In genomic region chr12:17690564-17691281, GRCm38 (mm10) we compare ENCODE assay signal across 8 mouse cellular contexts. TPM values are rescaled to one million over a fixed set of nuclear protein-coding genes. Genes with fewer than 3 reads are reported as not detected.
DNase-seq lines count a peak whose midpoint lies in the region; ATAC-seq lines count a peak whose summit lies in the region.

Gene Hpcal1 (plus strand): TSS chr12:17690856.

- H3K9ac ChIP-seq in embryonic facial prominence, embryonic 12.5 days: peak within 1 kb of the TSS; percentile 72
- peak within 1 kb of the TSS; percentile 73 for H3K9ac ChIP-seq in midbrain, embryonic 12.5 days (replicated peaks)

- peak within 1 kb of the TSS; percentile 63 for H3K27ac ChIP-seq in embryonic facial prominence, embryonic 12.5 days
- H3K27ac ChIP-seq in limb, embryonic 10.5 days: peak within 1 kb of the TSS; percentile 89
- 0 out of 2 replicates have a peak within 1 kb of the TSS, but pooled peaks have one; percentile 30 for H3K27ac ChIP-seq in midbrain, embryonic 12.5 days (replicated peaks)

- WGBS in embryonic facial prominence, embryonic 12.5 days: under 1% methylated on average over 60 of the region's 72 CpGs
- WGBS in limb, embryonic 10.5 days: under 1% methylated on average over 72 of the region's 72 CpGs
- WGBS in midbrain, embryonic 12.5 days: under 1% methylated on average over 63 of the region's 72 CpGs

- H3K9me3 ChIP-seq in embryonic facial prominence, embryonic 12.5 days: no peaks in the 10 kb centered on the region
- no peaks in the 10 kb centered on the region for H3K9me3 ChIP-seq in limb, embryonic 10.5 days (replicated peaks)
- H3K9me3 ChIP-seq in midbrain, embryonic 12.5 days: no peaks in the 10 kb centered on the region

- H3K4me3 ChIP-seq in embryonic facial prominence, embryonic 12.5 days: peak within 1 kb of the TSS; percentile 72
- H3K4me3 ChIP-seq in limb, embryonic 10.5 days: peak within 1 kb of the TSS; percentile 83
- peak within 1 kb of the TSS; percentile 75 for H3K4me3 ChIP-seq in midbrain, embryonic 12.5 days

- H3K36me3 ChIP-seq in embryonic facial prominence, embryonic 12.5 days: no peaks in the 10 kb centered on the region
- H3K36me3 ChIP-seq in limb, embryonic 10.5 days: no peaks in the 10 kb centered on the region
- H3K36me3 ChIP-seq in midbrain, embryonic 12.5 days: no peaks in the 10 kb centered on the region

- peaks cover 25% of the 10 kb centered on the region; the same call in 1 of the 2 replicates for H3K4me1 ChIP-seq in embryonic facial prominence, embryonic 12.5 days
- H3K4me1 ChIP-seq in limb, embryonic 10.5 days: peaks cover 55% of the 10 kb centered on the region
- peaks cover 34% of the 10 kb centered on the region for H3K4me1 ChIP-seq in midbrain, embryonic 12.5 days

- ATAC-seq in embryonic facial prominence, embryonic 12.5 days (ENCODE audit: insufficient number of reproducible peaks, insufficient read depth, low FRiP score, low TSS enrichment): peak; percentile 85
- peak; percentile 91 for ATAC-seq in midbrain, embryonic 12.5 days (ENCODE audit: low FRiP score, low read depth)

- H3K27me3 ChIP-seq in embryonic facial prominence, embryonic 12.5 days: no peaks in the 10 kb centered on the region
- H3K27me3 ChIP-seq in limb, embryonic 10.5 days (ENCODE audit: low read depth, poor library complexity, severe bottlenecking): no peaks in the 10 kb centered on the region
- H3K27me3 ChIP-seq in midbrain, embryonic 12.5 days: peaks cover 6% of the 10 kb centered on the region

- peak; percentile 98 to 99 for DNase-seq in adrenal gland, postnatal 36 days
- peak; percentile 99 for DNase-seq in heart, adult 11 months
- DNase-seq in kidney, adult 18-20 months: peak; percentile 99
- DNase-seq in limb, embryonic 10.5 days (ENCODE audit: low spot score): peak; percentile 97
- peak; percentile 81 for DNase-seq in skeletal muscle tissue, adult 2 months (ENCODE audit: low read depth, low spot score)
- DNase-seq in MN1 (ENCODE audit: low spot score): no peak

- peak within 1 kb of the TSS; percentile 92 for H3K4me2 ChIP-seq in embryonic facial prominence, embryonic 12.5 days (replicated peaks)
- H3K4me2 ChIP-seq in midbrain, embryonic 12.5 days (replicated peaks): peak within 1 kb of the TSS; percentile 91

RNA-seq across cellular contexts. Expression of gene Hpcal1, which starts in this region (rescaled TPM):
- total RNA-seq in adrenal gland, postnatal 36 days (2021): 10 to 100 TPM; 17.1 to 19.1 TPM
- polyA plus RNA-seq in embryonic facial prominence, embryonic 12.5 days (2016; fragmentation: Nextera tagmentation; extraction: Ambion mirVana): 35.7 and 39.5 TPM in 2 replicates
- 34.2 and 35.3 TPM in 2 replicates for polyA plus RNA-seq in limb, embryonic 10.5 days (2016; fragmentation: Nextera tagmentation; extraction: Ambion mirVana)
- polyA plus RNA-seq in midbrain, embryonic 12.5 days (2016; fragmentation: Nextera tagmentation; extraction: Ambion mirVana): 33.9 and 35.6 TPM in 2 replicates

Comparison
In these comparisons a context has a peak if more than half of its experiments do, and no peak if none do; other contexts are left out.
1. H3K27ac ChIP-seq: peak in every context shown above with its lines; median percentile 89 in limb, embryonic 10.5 days; 63 in embryonic facial prominence, embryonic 12.5 days; 30 in midbrain, embryonic 12.5 days.